Mouse (Mus musculus): ENCODE results near the gene Retn.

- TF ChIP-seq CTCF (IDR thresholded peaks at IDR 0.05; ENCODE audit: low read depth) (no peak), EP300 (IDR thresholded peaks at IDR 0.05; ENCODE audit: low read depth) (no peak)
Observed at GRCm38 (mm10) chr8:3655526-3655925, at the start of gene Retn.
